Mouse (Mus musculus) liver, postnatal 0 days (tissue): ENCODE data around the gene Jak3. TPM values are rescaled to one million over a fixed set of nuclear protein-coding genes. Genes with fewer than 3 reads are reported as not detected.
A peak's percentile ranks its signal among the peaks of the same experiment; 100 is the strongest.
"Not testable (repeated sequence)": the region's sequence is repeated elsewhere in the genome, so short reads cannot be mapped to it uniquely, and the experiment has no call there.

ENCODE experiments used
- ATAC-seq: fragments of 200-750 bp; cut with Nextera tagmentation; 2 replicates; pipeline ENCODE4 v1.8.0; 2017; ENCODE audit warnings: mild to moderate bottlenecking, moderate library complexity
- DNase-seq: peaks from one replicate; pipeline ENCODE4 v3.0.0-alpha.2; 2016
- H3K27ac ChIP-seq: fragments of 300-500 bp; sonication (generic); 2 replicates; pipeline ENCODE4 v1.5.1; 2014; ENCODE audit warnings: antibody characterized with exemption, moderate library complexity, mild to moderate bottlenecking, low read depth
- H3K27me3 ChIP-seq: fragments of 300-500 bp; sonication (generic); 2 replicates; pipeline ENCODE4 v1.6.1; 2014; ENCODE audit warnings: low read length, control low read depth, mixed read lengths; ENCODE audit not compliant: insufficient read depth
- H3K36me3 ChIP-seq: fragments of 300-500 bp; sonication (generic); replicated peaks from 2 replicates; pipeline ENCODE4 v1.6.1; 2014; ENCODE audit warnings: mild to moderate bottlenecking, control low read depth, low read length, moderate library complexity, mixed read lengths; ENCODE audit not compliant: insufficient read depth
- H3K4me1 ChIP-seq: fragments of 300-500 bp; sonication (generic); 2 replicates; pipeline ENCODE4 v1.6.1; 2014; ENCODE audit warnings: antibody characterized with exemption, mild to moderate bottlenecking, control low read depth; ENCODE audit not compliant: insufficient read depth
- H3K4me2 ChIP-seq: fragments of 300-500 bp; sonication (generic); 2 replicates; pipeline ENCODE4 v1.6.1; 2014; ENCODE audit warnings: low read depth, mild to moderate bottlenecking, low read length, moderate library complexity, mixed read lengths
- H3K4me3 ChIP-seq: fragments of 300-500 bp; sonication (generic); 2 replicates; pipeline ENCODE4 v1.5.1; 2014; ENCODE audit warnings: low read depth, low read length
- H3K9ac ChIP-seq: fragments of 300-500 bp; sonication (generic); replicated peaks from 2 replicates; pipeline ENCODE4 v1.6.1; 2014; ENCODE audit warnings: mild to moderate bottlenecking, moderate library complexity
- H3K9me3 ChIP-seq: fragments of 300-500 bp; sonication (generic); 2 replicates; pipeline ENCODE4 v1.6.1; 2016; ENCODE audit warnings: mild to moderate bottlenecking, control low read depth, low read length, mixed read lengths
- CTCF ChIP-seq: sonication (generic); IDR thresholded peaks from 2 replicates; pipeline ENCODE4 v1.5.1; 2016; ENCODE audit warnings: antibody characterized with exemption, low read depth
- EP300 ChIP-seq: IDR thresholded peaks from 2 replicates; pipeline ENCODE4 v1.6.1; 2016; ENCODE audit warnings: antibody characterized with exemption, low read depth, mild to moderate bottlenecking
- WGBS: fragments of 180-500 bp; shearing (Covaris S2); extraction: QIAGEN DNeasy Blood & Tissue Kit; methylation state at CpG from one replicate; pipeline ENCODE4 v1.1.7; 2014; ENCODE audit not compliant: insufficient replicate concordance; 5-methylcytosine and 5-hydroxymethylcytosine counted together
- polyA plus RNA-seq: library from polyadenylated mRNA; unstranded; fragments of >200 nt; fragmentation: Nextera tagmentation; extraction: Ambion mirVana; gene quantifications from 2 replicates; pipeline ENCODE4 v1.2.1, GENCODE M21; 2015

The Jak3 gene
- polyA plus RNA-seq, 1 experiment from 2014 or later, result 4.6 TPM

GRCm38 (mm10) chr8:71701414-71702086, 25.5 kb downstream of the Jak3 start, which contains the start of gene B3gnt3:
Gene B3gnt3 (minus strand): TSS chr8:71701789.
- peaks cover 24% of the 10 kb centered on the region for H3K27me3 ChIP-seq
- TF ChIP-seq EP300 (no peak), CTCF (no peak)
- H3K9ac ChIP-seq, result peak within 1 kb of the TSS; percentile 57
- 9% methylated on average over 31 of the region's 34 CpGs for WGBS
- peaks cover 22% of the 10 kb centered on the region for H3K4me1 ChIP-seq
- peak within 1 kb of the TSS; percentile 72 for H3K4me2 ChIP-seq
- H3K9me3 ChIP-seq, result no peaks in the 10 kb centered on the region
- H3K36me3 ChIP-seq, result no peaks in the 10 kb centered on the region
- DNase-seq, result no peak
- peak within 1 kb of the TSS; percentile 43 for H3K4me3 ChIP-seq
- no peak for ATAC-seq
- peak within 1 kb of the TSS; percentile 78 for H3K27ac ChIP-seq

GRCm38 (mm10) chr8:71702087-71702432, 26.0 kb downstream of the Jak3 start:
- peak overlapping the region; percentile 72 for H3K4me2 ChIP-seq
- peak overlapping the region; percentile 43 for H3K4me3 ChIP-seq
- peaks cover 22% of the 10 kb centered on the region for H3K4me1 ChIP-seq
- peak overlapping the region; percentile 57 for H3K9ac ChIP-seq
- peaks cover 24% of the 10 kb centered on the region for H3K27me3 ChIP-seq
- 21% methylated on average over 4 of the region's 4 CpGs for WGBS
- ATAC-seq (peak; percentile 15; the same call in 1 of the 2 replicates), DNase-seq (no peak)
- H3K36me3 ChIP-seq, result no peaks in the 10 kb centered on the region
- TF ChIP-seq EP300, result no peak
- peak; percentile 64 for TF ChIP-seq CTCF
- no peak overlapping the region for H3K27ac ChIP-seq
- no peaks in the 10 kb centered on the region for H3K9me3 ChIP-seq

GRCm38 (mm10) chr8:71702923-71703322, 26.8 kb downstream of the Jak3 start:
- H3K4me1 ChIP-seq, result peaks cover 22% of the 10 kb centered on the region
- peak; percentile 60 for DNase-seq
- ATAC-seq, result peak; percentile 94
- peak overlapping the region; percentile 43 for H3K4me3 ChIP-seq
- H3K27me3 ChIP-seq, result peaks cover 24% of the 10 kb centered on the region
- WGBS, result 50% methylated on average over 3 of the region's 3 CpGs
- TF ChIP-seq CTCF, result peak; percentile 30
- peak; percentile 55 for TF ChIP-seq EP300
- H3K27ac ChIP-seq, result peak overlapping the region; percentile 78
- H3K9ac ChIP-seq, result peak overlapping the region; percentile 57
- no peaks in the 10 kb centered on the region for H3K9me3 ChIP-seq
- H3K4me2 ChIP-seq, result peak overlapping the region; percentile 72
- no peaks in the 10 kb centered on the region for H3K36me3 ChIP-seq

- H3K36me3 ChIP-seq, H3K9me3 ChIP-seq, DNase-seq: not testable (repeated sequence)
- peak overlapping the region; percentile 57 for H3K9ac ChIP-seq
- H3K4me2 ChIP-seq, result peak overlapping the region; percentile 72; the same call in 1 of the 2 replicates
- H3K27me3 ChIP-seq, result peaks cover 24% of the 10 kb centered on the region
- H3K4me1 ChIP-seq, result peaks cover 22% of the 10 kb centered on the region
- peak overlapping the region; percentile 43 for H3K4me3 ChIP-seq
- peak overlapping the region; percentile 78 for H3K27ac ChIP-seq
- ATAC-seq, result peak; percentile 70
These were observed 27.3 kb downstream of the Jak3 start for GRCm38 (mm10) chr8:71703400-71703799.

- peaks cover 4% of the 10 kb centered on the region; the same call in 1 of the 2 replicates for H3K36me3 ChIP-seq
These were observed 31.8 kb downstream of the Jak3 start for GRCm38 (mm10) chr8:71707874-71708273.

GRCm38 (mm10) chr8:71709134-71709799, 33.2 kb downstream of the Jak3 start:
- Histone ChIP-seq H3K4me2 (peak overlapping the region; percentile 54; the same call in 1 of the 2 replicates), H3K27me3 (0 out of 2 replicates have a peak, but pooled peaks cover 3% of the 10 kb centered on the region), H3K4me1 (peaks cover 7% of the 10 kb centered on the region), H3K9me3 (no peaks in the 10 kb centered on the region), H3K4me3 (no peak overlapping the region), H3K27ac (no peak overlapping the region), H3K9ac (no peak overlapping the region), H3K36me3 (peaks cover 4% of the 10 kb centered on the region; the same call in 1 of the 2 replicates)
- peak; percentile 18; the same call in 1 of the 2 replicates for ATAC-seq
- TF ChIP-seq EP300, result no peak
- TF ChIP-seq CTCF, result no peak
- WGBS, result 58% methylated on average over 25 of the region's 25 CpGs
- DNase-seq, result no peak

More at GRCm38 (mm10) chr8:71707874-71708273, 31.8 kb downstream of the Jak3 start:
- no peak overlapping the region for H3K27ac ChIP-seq
- peak; percentile 91 for TF ChIP-seq CTCF
- no peak for TF ChIP-seq EP300
- H3K4me3 ChIP-seq, result no peak overlapping the region
- no peak overlapping the region for H3K9ac ChIP-seq
- no peak overlapping the region for H3K4me2 ChIP-seq
- ATAC-seq (no peak), DNase-seq (peak; percentile 79)
- 0 out of 2 replicates have a peak, but pooled peaks cover 3% of the 10 kb centered on the region for H3K27me3 ChIP-seq
- 44% methylated on average over 8 of the region's 8 CpGs for WGBS
- H3K4me1 ChIP-seq, result peaks cover 10% of the 10 kb centered on the region
- no peaks in the 10 kb centered on the region for H3K9me3 ChIP-seq
